8 mouse cellular contexts compared by ENCODE assay signal in genomic region chr7:16051883-16052595, GRCm38 (mm10). TPM values are rescaled to one million over a fixed set of nuclear protein-coding genes. Genes with fewer than 3 reads are reported as not detected.
DNase-seq lines count a peak whose midpoint lies in the region; ATAC-seq and TF ChIP-seq lines count a peak whose summit lies in the region.

No protein-coding gene starts in this region.

- no peaks in the 10 kb centered on the region for H3K27me3 ChIP-seq in Patski
- H3K27me3 ChIP-seq in hindbrain, embryonic 13.5 days: no peaks in the 10 kb centered on the region

- POLR2A ChIA-PET in Patski (lab: Charles Lee): interaction anchor here (0.5 to 1.5 kb wide), 4 partner anchors 46 to 139 kb away, joined by 3 to 4 read pairs (median 4); partner anchors contain the start of genes Ehd2 and Napa

- H3K9me3 ChIP-seq in hindbrain, embryonic 13.5 days: no peaks in the 10 kb centered on the region

- peaks cover 27% of the 10 kb centered on the region for H3K4me1 ChIP-seq in hindbrain, embryonic 13.5 days (replicated peaks)

- TF ChIP-seq CTCF in Patski (IDR thresholded peaks at IDR 0.05): no peak

- WGBS in hindbrain, embryonic 13.5 days: 7% methylated on average over 19 of the region's 19 CpGs

- H3K4me3 ChIP-seq in hindbrain, embryonic 13.5 days: peak overlapping the region; percentile 46

- H3K4me2 ChIP-seq in hindbrain, embryonic 13.5 days: peak overlapping the region; percentile 64

- H3K9ac ChIP-seq in hindbrain, embryonic 13.5 days: peak overlapping the region; percentile 60

- in situ Hi-C loops in Patski (cut with MboI; ENCODE audit: low pct_unique_long_range_greater_than_20kb): no loop called here

- peak; percentile 24 for ATAC-seq in Patski
- no peak for ATAC-seq in hindbrain, embryonic 13.5 days (ENCODE audit: low FRiP score)

- H3K27ac ChIP-seq in hindbrain, embryonic 13.5 days: peak overlapping the region; percentile 85

- CTCF ChIA-PET in Patski (lab: Charles Lee): interaction anchor here (0.6 to 5.6 kb wide), 21 partner anchors 10 to 142 kb away, joined by 3 to 84 read pairs (median 3); partner anchors contain the start of gene Napa

- DNase-seq in Patski (ENCODE audit: low read depth, low spot score): no peak
- peak; percentile 89 to 90 for DNase-seq in cerebellum, postnatal 10 days
- peak; percentile 57 to 76 for DNase-seq in frontal cortex, postnatal 14 days (ENCODE audit: low spot score in 2 of 2)
- peak; percentile 55 for DNase-seq in left cerebral cortex, adult 11 months (ENCODE audit: low spot score)
- peak; percentile 81 to 90 for DNase-seq in lung, postnatal 4 days
- peak; percentile 53 for DNase-seq in retina, postnatal 7 days (ENCODE audit: low read depth, low spot score)
- peak; percentile 49 for DNase-seq in urinary bladder, adult 2 months (ENCODE audit: low spot score)

- H3K36me3 ChIP-seq in hindbrain, embryonic 13.5 days: no peaks in the 10 kb centered on the region

RNA-seq across cellular contexts. Expression of gene Bicra, which starts 4.3 kb away (rescaled TPM):
- polyA plus RNA-seq in Patski (2021): 10.8 TPM
- polyA plus RNA-seq in hindbrain, embryonic 13.5 days (2015; fragmentation: Nextera tagmentation; extraction: Ambion mirVana): 8.2 and 8.4 TPM in 2 replicates
- 3.3 and 7.9 TPM in 2 replicates for polyA plus RNA-seq in urinary bladder, adult 2 months (2012; rRNA removed)

RNA-seq across cellular contexts. Expression of gene Zfp541, which starts 9.6 kb away (rescaled TPM):
- polyA plus RNA-seq in Patski (2021): 0.01 TPM
- polyA plus RNA-seq in hindbrain, embryonic 13.5 days (2015; fragmentation: Nextera tagmentation; extraction: Ambion mirVana): 0.09 TPM in 2 replicates
- polyA plus RNA-seq in urinary bladder, adult 2 months (2012; rRNA removed): 0.06 and 0.07 TPM in 2 replicates

RNA-seq across cellular contexts. Expression of gene Napa, which starts 46.2 kb away (rescaled TPM):
- polyA plus RNA-seq in Patski (2021): 178 TPM
- 212 and 237 TPM in 2 replicates for polyA plus RNA-seq in hindbrain, embryonic 13.5 days (2015; fragmentation: Nextera tagmentation; extraction: Ambion mirVana)
- polyA plus RNA-seq in urinary bladder, adult 2 months (2012; rRNA removed): 172 and 208 TPM in 2 replicates
